Mouse (Mus musculus): ENCODE results near the gene Psors1c2.
A peak's percentile ranks its signal among the peaks of the same experiment; 100 is the strongest.

Gene Psors1c2

GRCm38 (mm10) chr17:35517526-35517925 lies 15.5 kb upstream of the Psors1c2 start:
- no peak for DNase-seq (ENCODE audit: low spot score in 2 of 2)

GRCm38 (mm10) chr17:35524354-35524753 lies 8.6 kb upstream of the Psors1c2 start:
- no peak for DNase-seq (ENCODE audit: low spot score in 2 of 2)

- no peak for DNase-seq (ENCODE audit: low spot score in 2 of 2)
Measured at GRCm38 (mm10) chr17:35526644-35527043, 6.4 kb upstream of the Psors1c2 start.

- DNase-seq (ENCODE audit: low spot score in 2 of 2), result no peak
Measured at GRCm38 (mm10) chr17:35532360-35532759, 641 bp upstream of the Psors1c2 start.

GRCm38 (mm10) chr17:35534343-35534742 lies 1.3 kb downstream of the Psors1c2 start:
- DNase-seq (ENCODE audit: low spot score in 2 of 2), result peak; percentile 82 to 88

GRCm38 (mm10) chr17:35537421-35537820 lies 4.4 kb downstream of the Psors1c2 start:
- peak in 1 of 2 experiments; percentile 49 for DNase-seq (ENCODE audit: low spot score in 2 of 2)

GRCm38 (mm10) chr17:35538476-35538875 lies 5.5 kb downstream of the Psors1c2 start:
- DNase-seq (ENCODE audit: low spot score in 2 of 2), result no peak

GRCm38 (mm10) chr17:35539540-35539939 lies 6.5 kb downstream of the Psors1c2 start:
- no peak for DNase-seq (ENCODE audit: low spot score in 2 of 2)

GRCm38 (mm10) chr17:35542761-35543411 lies 9.9 kb downstream of the Psors1c2 start:
- DNase-seq (ENCODE audit: low spot score in 2 of 2), result no peak

- DNase-seq (ENCODE audit: low spot score in 2 of 2), result no peak
Measured at GRCm38 (mm10) chr17:35543412-35543861, 10.4 kb downstream of the Psors1c2 start.

- no peak for DNase-seq (ENCODE audit: low spot score in 2 of 2)
Measured at GRCm38 (mm10) chr17:35544001-35544400, 11.0 kb downstream of the Psors1c2 start.

GRCm38 (mm10) chr17:35544680-35545079 lies 11.7 kb downstream of the Psors1c2 start:
- DNase-seq (ENCODE audit: low spot score in 2 of 2), result peak; percentile 51 to 75

- no peak for DNase-seq (ENCODE audit: low spot score in 2 of 2)
Measured at GRCm38 (mm10) chr17:35547465-35547864, 14.5 kb downstream of the Psors1c2 start.

GRCm38 (mm10) chr17:35548636-35549035 lies 15.6 kb downstream of the Psors1c2 start:
- DNase-seq (ENCODE audit: low spot score in 2 of 2), result no peak

GRCm38 (mm10) chr17:35549437-35550142 lies 16.6 kb downstream of the Psors1c2 start:
- DNase-seq (ENCODE audit: low spot score in 2 of 2), result peak; percentile 85 to 93

- no peak for DNase-seq (ENCODE audit: low spot score in 2 of 2)
Measured at GRCm38 (mm10) chr17:35550143-35550494, 17.1 kb downstream of the Psors1c2 start.

- DNase-seq (ENCODE audit: low spot score in 2 of 2), result no peak
Measured at GRCm38 (mm10) chr17:35550871-35551270, 17.9 kb downstream of the Psors1c2 start.

- no peak for DNase-seq (ENCODE audit: low spot score in 2 of 2)
Measured at GRCm38 (mm10) chr17:35551881-35552414, 18.9 kb downstream of the Psors1c2 start, which contains the start of gene Cdsn. TSS of gene Cdsn (plus strand) at chr17:35552128.

- DNase-seq (ENCODE audit: low spot score in 2 of 2), result no peak
Measured at GRCm38 (mm10) chr17:35554321-35554720, 21.3 kb downstream of the Psors1c2 start.

GRCm38 (mm10) chr17:35554761-35555397 lies 21.9 kb downstream of the Psors1c2 start:
- no peak for DNase-seq (ENCODE audit: low spot score in 2 of 2)

- DNase-seq (ENCODE audit: low spot score in 2 of 2), result no peak
Measured at GRCm38 (mm10) chr17:35556186-35556765, 23.3 kb downstream of the Psors1c2 start.

- peak in 1 of 2 experiments; percentile 40 for DNase-seq (ENCODE audit: low spot score in 2 of 2)
Measured at GRCm38 (mm10) chr17:35556812-35557211, 23.8 kb downstream of the Psors1c2 start.
